Mouse (Mus musculus) adrenal gland (tissue): ENCODE measurements around the gene Cfap44.

Experiments
- intact Hi-C: fragments of 180-260 bp; cut with DNase I; formaldehyde crosslinking; loops from one replicate; pipeline ENCODE4 v1.15.1; 2025
- long read RNA-seq, 2 experiments: library from polyadenylated mRNA; unstranded; transcript quantifications; one replicate each; pipeline ENCODE4 v2.0.0; 2020; ENCODE audit warnings: borderline replicate concordance in 1 of 2; ENCODE audit not compliant: insufficient replicate concordance in 1 of 2

Cfap44 gene
- long read RNA-seq, experiment 1: 0 reads
- long read RNA-seq, experiment 2: 0 reads

- intact Hi-C loops: no loop called here
Observed at GRCm38 (mm10) chr16:44394577-44395243, at the start of gene Cfap44. Gene Cfap44, plus strand, starts transcription at chr16:44394796.

DNA sequence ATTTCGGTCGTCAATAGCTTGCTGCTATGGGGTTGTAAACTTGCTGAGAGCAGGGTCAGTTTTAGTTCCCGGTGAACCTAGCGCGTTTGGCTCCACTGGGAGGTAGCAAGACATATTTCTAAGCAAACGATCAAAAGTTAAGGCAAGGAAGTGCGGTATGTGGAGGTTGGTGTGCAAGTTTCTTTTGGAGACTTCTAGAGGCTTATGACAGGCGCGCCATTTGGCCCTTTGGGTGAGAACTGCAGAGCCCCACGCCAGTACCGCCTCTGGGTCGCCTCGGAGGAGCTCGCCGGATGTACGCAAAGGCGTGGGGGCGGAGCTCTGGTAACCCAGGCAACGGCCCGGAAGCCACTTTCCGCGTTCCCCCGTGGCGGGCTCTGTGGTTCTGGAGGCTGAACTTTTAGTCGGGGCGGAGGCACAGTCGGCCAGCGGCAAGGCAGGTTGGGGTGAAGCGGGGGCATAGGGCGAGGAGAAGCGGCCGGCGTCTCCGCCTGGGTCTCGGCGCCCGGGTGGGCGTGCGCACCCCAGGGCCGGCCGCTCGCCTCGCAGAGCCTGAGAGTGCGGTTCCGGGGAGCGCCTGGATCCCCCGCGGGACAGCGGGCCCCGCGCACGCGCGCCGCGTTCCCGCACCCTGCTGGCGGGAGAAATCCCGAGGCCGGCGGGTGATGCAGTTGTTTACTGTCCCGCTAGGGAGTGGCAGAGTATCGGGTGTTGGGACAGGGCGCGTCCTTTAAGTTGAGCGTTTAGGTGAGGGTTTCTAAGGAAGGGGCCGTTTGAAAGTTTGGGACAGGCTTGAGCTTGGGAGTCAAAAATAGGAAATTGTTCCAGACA is 47.3 kb upstream of the Cfap44 start, which contains the start of gene Spice1:
Spice1 (plus strand) TSS at position 51 of the 831 bp plus-strand sequence.
- intact Hi-C loops: no loop called here

DNA sequence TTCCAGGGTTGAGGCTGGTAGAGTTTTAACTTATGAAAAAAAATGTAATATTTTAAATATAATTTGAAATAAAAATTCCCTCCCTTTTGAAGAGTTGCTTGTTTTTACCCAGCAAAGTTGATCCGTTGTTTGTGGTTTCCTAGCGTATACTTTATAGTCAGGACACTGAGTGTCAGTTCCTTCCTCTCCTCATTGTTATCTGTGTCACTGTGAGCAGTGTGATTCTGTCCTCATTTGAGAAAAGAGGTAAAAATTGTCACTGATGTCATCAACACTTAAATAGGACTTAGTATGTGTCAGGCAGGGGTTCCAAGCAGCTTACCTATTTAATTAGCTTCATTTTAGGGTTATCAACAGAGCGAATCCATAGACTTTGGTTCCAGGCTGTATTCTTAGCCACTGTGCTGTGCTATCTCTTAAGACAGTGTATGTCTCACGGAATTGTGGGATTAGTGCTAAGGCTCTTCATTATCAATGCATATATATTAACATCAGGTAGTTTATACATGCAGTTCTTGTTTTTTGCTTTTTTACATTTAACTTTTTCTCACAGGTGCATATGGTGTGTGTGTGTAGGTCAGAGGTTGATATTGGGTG is 44.7 kb upstream of the Cfap44 start:
- intact Hi-C loops: no loop called here

DNA sequence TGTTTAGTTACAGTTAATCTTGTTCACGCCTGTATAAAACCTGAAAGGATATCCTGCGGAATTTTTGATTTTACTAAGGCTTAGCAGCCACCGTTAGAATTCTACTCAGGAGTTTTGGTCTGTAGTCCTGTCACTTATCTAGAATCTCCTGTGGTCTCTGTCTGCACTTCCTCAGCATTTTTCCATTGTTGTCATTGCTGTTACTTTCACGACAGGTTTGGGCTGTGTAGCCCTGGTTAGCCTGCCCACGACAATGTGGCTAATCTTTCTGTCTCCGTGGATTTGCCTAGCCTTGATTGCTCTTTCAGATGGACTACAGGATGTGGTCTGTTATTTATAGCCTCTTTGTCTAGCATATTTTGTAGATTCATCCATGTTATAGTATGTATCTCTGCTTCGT is 38.3 kb upstream of the Cfap44 start:
- intact Hi-C loops: no loop called here

- intact Hi-C loops: no loop called here
Observed at GRCm38 (mm10) chr16:44357571-44358268, 36.9 kb upstream of the Cfap44 start.

DNA sequence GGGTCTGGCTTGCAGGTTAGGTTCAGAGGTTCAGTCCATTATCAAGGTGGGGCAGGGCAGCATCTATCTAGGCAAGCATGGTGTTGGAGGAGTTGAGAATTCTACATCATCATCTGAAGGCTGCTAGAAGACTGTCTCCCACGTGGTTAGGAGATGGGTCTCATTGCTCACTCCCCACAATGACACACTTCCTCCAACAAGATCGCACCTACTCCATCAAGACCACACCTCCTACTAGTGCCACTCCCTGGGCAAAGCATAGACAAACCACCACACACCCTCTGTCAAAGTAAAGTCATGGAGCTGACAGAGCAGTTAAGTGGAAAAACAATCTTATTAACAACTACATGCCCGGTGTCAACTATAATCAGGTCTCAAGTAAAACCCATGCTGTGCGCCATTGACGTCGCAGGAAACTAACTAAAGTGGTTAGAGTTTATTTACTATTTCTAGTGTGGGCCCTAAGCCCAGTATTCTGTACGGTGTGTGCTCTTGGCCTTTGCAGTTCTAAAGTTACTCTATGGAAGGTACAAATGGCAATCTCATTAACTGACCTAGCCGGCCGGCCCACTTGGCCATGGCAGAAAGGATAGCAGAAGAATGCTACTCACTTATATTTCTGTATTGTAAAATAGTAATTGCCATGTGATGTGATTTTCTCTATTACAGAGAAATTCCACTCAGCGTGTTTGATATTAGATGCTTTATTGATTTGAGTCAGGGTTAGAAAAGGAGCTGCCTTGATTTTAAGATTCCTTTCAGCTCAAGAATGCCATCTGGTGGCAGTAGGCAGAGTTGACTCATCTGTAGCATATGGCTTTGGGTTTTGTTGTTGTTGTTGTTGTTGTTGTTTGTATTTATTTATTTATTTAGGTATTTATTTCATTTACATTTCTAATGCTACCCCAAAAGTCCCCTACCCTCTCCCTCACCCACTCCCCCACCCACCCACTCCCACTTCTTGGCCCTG is 32.4 kb upstream of the Cfap44 start:
- intact Hi-C loops: loop anchor here (1.0 to 10.0 kb wide), 2 partner anchors 67 to 119 kb away; no protein-coding TSS in a partner anchor

DNA sequence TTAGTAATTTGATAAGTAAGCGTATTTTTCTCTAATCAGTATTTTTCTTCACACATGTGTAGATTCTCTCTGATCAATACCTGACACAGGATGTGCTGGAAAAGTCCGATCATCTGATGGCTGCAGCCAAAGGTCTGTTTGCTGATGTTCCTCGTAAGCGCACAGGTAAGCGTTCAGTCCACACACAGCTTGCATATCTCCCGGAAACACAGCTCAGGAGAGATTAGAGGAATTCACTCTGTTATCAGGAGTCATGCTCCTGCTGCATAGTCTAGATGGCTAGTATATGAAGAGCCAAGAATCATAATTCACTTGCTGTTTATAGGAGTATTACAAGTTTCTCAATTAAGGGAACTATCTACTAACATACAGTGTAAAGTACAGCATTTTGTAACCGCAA is 29.1 kb upstream of the Cfap44 start:
- intact Hi-C loops: loop anchor here (10.0 kb wide), 1 partner anchor 71 kb away; no protein-coding TSS in a partner anchor

DNA sequence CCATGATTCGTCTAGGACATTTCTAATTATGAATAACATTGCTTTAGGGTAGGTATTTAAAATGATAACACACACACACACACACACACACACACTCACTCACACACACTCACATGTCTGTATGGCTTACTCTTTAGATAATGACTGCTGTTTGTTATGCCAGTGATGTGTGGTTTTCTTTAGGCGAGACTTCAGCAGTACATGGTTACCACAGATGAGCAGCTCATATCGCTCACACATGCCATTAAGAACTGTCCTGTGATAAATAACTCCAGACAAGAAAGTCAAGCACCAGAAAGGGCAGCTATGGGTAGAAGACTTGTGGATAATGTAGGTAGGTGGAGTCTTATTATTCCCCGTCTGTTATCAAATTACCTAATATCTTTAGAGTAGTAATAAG is 19.1 kb upstream of the Cfap44 start:
- intact Hi-C loops: no loop called here

DNA sequence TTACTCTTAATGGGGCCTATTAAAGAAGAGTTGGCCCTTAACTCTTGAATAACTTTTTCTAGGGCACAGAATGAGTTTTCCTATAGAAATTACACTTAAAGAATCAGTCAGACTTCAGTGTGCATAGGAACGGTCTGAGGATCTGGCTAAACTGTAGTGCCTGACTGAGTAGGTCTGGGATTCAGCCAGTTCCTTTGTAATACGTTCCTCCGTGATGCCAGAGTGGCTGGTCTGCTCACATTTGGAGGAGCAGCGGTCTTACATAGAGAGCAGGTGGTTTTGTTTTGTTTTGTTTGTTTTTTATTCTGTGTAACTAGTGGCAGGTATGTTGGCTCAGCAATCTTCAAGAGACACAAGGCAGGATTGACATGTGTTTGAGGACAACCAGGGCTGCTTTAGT is 14.6 kb upstream of the Cfap44 start:
- intact Hi-C loops: no loop called here

DNA sequence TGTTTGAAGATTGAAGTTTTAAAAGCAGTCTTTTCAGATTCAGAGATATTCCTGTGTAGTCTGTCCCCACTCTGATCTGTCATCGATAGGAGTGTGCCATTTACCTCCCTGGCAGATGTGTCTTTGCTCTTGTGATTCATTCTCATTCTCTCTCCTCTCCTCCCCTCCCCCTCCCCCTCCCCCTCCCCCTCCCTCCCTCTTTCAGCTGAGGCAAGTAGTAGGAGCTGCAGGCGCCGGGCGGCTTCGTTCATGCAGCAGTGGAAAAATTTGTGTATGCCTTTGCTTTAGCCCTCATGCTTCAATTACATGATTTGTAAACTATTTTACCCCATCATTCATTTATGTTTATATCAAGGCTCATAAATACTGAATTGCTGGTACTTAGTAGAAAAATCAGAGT is 13.0 kb upstream of the Cfap44 start:
- intact Hi-C loops: no loop called here

- intact Hi-C loops: no loop called here
Observed at GRCm38 (mm10) chr16:44383549-44383948, 11.0 kb upstream of the Cfap44 start.

- intact Hi-C loops: no loop called here
Observed at GRCm38 (mm10) chr16:44384251-44384650, 10.3 kb upstream of the Cfap44 start.

GRCm38 (mm10) chr16:44391877-44392548 is 2.6 kb upstream of the Cfap44 start:
- intact Hi-C loops: no loop called here

- intact Hi-C loops: no loop called here
Observed at GRCm38 (mm10) chr16:44404933-44405332, 10.3 kb downstream of the Cfap44 start.

DNA sequence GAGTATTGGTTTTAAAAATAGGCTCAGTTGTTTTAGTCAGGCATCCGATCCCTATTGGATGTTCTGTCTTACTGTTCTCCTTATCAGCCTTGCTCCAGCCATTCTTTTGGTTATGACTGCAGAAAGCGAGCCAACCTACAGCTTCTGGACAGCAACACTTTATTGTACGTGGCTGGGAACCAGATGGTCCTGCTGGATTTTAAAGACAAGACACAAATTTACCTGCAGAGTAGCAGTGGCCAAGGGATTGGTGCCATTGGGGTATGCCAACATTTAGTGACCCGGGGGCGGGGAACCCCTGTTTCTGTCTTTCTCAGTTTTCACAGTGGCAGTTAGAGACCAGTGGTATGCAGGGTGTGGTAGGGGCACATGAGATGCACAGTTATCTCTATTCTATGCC is 12.6 kb downstream of the Cfap44 start:
- intact Hi-C loops: no loop called here

DNA sequence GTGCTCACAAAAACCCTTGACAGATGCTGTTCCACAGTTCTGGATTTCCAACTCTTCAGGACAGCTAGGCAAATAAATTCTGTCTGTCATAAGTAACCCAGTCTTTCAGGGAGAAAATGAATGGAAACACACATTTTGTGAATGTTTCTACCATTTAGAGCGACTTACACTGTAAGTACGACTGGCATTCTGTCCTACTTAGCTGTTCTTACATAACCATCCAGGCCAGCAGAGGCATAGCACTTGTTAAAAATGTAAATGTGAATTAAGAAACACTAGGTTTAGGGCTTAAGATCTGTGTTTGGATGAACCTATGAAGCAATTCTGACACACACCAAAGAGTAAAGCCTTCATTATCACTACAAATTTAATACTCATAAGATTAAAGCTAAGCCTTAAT is 13.7 kb downstream of the Cfap44 start:
- intact Hi-C loops: no loop called here

DNA sequence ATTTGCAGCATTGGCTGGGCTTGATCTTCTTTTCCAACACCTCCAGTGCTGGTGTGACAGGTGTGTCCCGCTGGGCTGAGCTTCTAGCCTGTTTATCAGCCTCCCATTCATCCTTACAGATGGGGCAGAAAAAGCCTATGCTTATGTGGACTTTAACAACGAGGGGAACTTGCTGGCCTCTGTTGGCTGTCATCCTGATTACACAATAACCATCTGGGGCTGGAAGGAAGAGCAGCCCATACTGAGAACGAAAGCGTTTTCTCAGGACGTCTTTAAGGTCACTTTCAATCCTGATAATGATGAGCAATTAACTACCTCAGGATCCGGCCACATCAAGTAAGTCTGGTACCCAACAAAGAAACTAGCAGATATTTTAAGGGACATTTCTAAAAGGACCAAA is 15.6 kb downstream of the Cfap44 start:
- intact Hi-C loops: no loop called here

GRCm38 (mm10) chr16:44417596-44417995 is 23.0 kb downstream of the Cfap44 start:
- intact Hi-C loops: no loop called here

DNA sequence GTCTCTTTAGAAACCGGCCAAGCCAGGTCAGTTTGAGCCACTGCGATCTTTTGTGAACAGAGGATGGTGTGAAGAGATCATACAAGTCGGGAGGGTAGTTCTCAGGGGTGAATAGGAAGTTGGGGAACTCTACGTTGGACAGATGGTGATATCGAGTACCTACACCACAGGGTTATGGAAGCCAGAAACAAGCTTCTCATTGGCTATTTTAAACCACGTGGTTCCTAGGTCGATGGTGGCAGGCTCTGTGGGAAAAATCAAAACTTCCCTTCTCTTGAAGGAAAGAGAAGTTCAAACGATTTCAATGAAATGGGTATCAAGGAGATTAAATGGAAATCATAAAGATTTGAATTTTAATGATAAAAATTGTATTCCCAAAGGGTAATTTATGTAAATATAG is 27.1 kb downstream of the Cfap44 start:
- intact Hi-C loops: no loop called here

- intact Hi-C loops: no loop called here
Observed at GRCm38 (mm10) chr16:44423499-44423898, 28.9 kb downstream of the Cfap44 start.
